Mouse (Mus musculus) G1E (cell line): ENCODE measurements around the gene Mgat4b. TPM values are rescaled to one million over a fixed set of nuclear protein-coding genes. Genes with fewer than 3 reads are reported as not detected.

ENCODE experiments used
- ATAC-seq: 2 replicates; pipeline ENCODE4 v1.8.0; 2016; ENCODE audit warnings: mild to moderate bottlenecking; ENCODE audit not compliant: insufficient number of reproducible peaks, poor library complexity, low FRiP score, severe bottlenecking; ENCODE audit errors: extremely low read depth
- DNase-seq: peaks from one replicate; pipeline ENCODE4 v3.0.0; 2012; ENCODE audit warnings: low spot score
- H3K27me3 ChIP-seq: 2 replicates; pipeline ENCODE4 v1.6.1; 2012; ENCODE audit warnings: mild to moderate bottlenecking, low read length, inconsistent platforms; ENCODE audit not compliant: insufficient read depth
- H3K36me3 ChIP-seq: replicated peaks from 2 replicates; pipeline ENCODE3; 2012; ENCODE audit warnings: mild to moderate bottlenecking, inconsistent platforms
- H3K4me1 ChIP-seq: 2 replicates; pipeline ENCODE4 v1.6.1; 2012; ENCODE audit warnings: low read depth, low read length, inconsistent platforms, mixed read lengths; ENCODE audit not compliant: insufficient read depth
- H3K4me3 ChIP-seq: 2 replicates; pipeline ENCODE4 v1.5.1; 2012; ENCODE audit warnings: low read depth, mild to moderate bottlenecking, inconsistent platforms, low read length, moderate library complexity, mixed read lengths
- H3K9me3 ChIP-seq: replicated peaks from 2 replicates; pipeline ENCODE4 v1.6.1; 2012; ENCODE audit warnings: inconsistent platforms
- CTCF ChIP-seq: IDR thresholded peaks from 2 replicates; pipeline ENCODE4 v1.5.1; 2012; ENCODE audit warnings: low read depth, low read length, inconsistent platforms, mixed read lengths
- GATA1 ChIP-seq: IDR thresholded peaks from 2 replicates; pipeline ENCODE4 v1.6.1; 2012; ENCODE audit warnings: borderline replicate concordance, low read length, inconsistent platforms, mixed read lengths
- GATA2 ChIP-seq: IDR thresholded peaks from 2 replicates; pipeline ENCODE4 v1.6.1; 2012; ENCODE audit warnings: low read depth, low read length, inconsistent platforms, borderline replicate concordance
- POLR2AphosphoS5 ChIP-seq: IDR thresholded peaks from 2 replicates; pipeline ENCODE4 v1.6.1; 2012; ENCODE audit warnings: low read depth, low read length, inconsistent platforms; ENCODE audit not compliant: insufficient replicate concordance
- TAL1 ChIP-seq: conservative IDR thresholded peaks from 2 replicates; pipeline ENCODE4 v1.6.1; 2012; ENCODE audit warnings: low read depth, low read length, inconsistent platforms, mixed read lengths
- polyA plus RNA-seq: library from polyadenylated mRNA; stranded (reverse); fragments of >175 nt; gene quantifications from 2 replicates; pipeline ENCODE4 v1.2.3, GENCODE M21; 2012
- total RNA-seq, 2 experiments: library from RNA; stranded (forward) in 1 of 2; stranded (reverse) in 1 of 2; fragments of 200-1000 nt in 1 of 2; fragments of >200 nt in 1 of 2; fragmentation: Nextera tagmentation in 1 of 2; gene quantifications; 2 replicates each; pipeline ENCODE4 v1.2.3; 2014 to 2017

The Mgat4b gene
- total and polyA plus RNA-seq, 3 experiments, result 15.6 to 106 (median 18.4) TPM

GRCm38 (mm10) chr11:50224671-50225530, 14.2 kb downstream of the Mgat4b start:
- ATAC-seq, result peak; percentile 83
- DNase-seq, result peak; percentile 95
- Histone ChIP-seq H3K36me3 (peaks cover 58% of the 10 kb centered on the region), H3K4me1 (peaks cover 76% of the 10 kb centered on the region), H3K9me3 (no peaks in the 10 kb centered on the region), H3K4me3 (peak overlapping the region; percentile 83), H3K27me3 (no peaks in the 10 kb centered on the region)
- no peak for TF ChIP-seq GATA2
- TF ChIP-seq POLR2AphosphoS5, result no peak
- peak; percentile 91 for TF ChIP-seq TAL1
- no peak for TF ChIP-seq GATA1
- TF ChIP-seq CTCF, result no peak

GRCm38 (mm10) chr11:50225611-50226378, 15.1 kb downstream of the Mgat4b start:
- DNase-seq (peak; percentile 40), ATAC-seq (no peak)
- no peak for TF ChIP-seq GATA2
- peaks cover 60% of the 10 kb centered on the region for H3K36me3 ChIP-seq
- peak overlapping the region; percentile 83 for H3K4me3 ChIP-seq
- H3K9me3 ChIP-seq, result no peaks in the 10 kb centered on the region
- peaks cover 74% of the 10 kb centered on the region for H3K4me1 ChIP-seq
- no peaks in the 10 kb centered on the region for H3K27me3 ChIP-seq

DNA sequence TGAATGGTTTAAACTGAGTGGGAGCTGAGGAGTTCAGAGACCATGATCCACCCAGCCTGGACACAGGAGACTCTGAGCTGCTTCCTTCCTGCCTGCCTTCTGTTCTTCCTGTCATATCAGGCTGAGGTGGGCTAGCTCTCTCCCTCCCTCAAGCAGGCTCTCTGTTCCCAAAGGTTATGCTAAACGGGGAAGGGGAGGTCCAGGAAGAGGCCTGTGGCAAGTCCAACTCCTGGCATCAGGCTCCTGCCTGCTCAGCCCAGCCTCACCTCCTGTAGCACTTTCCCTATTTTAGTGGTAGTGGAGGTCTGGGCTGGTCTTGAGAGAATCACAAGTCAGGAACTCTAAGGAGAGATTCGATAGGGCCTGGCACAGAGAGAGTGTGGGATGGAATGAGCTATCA, 15.7 kb downstream of the Mgat4b start:
- H3K4me3 ChIP-seq, result peak overlapping the region; percentile 83
- no peaks in the 10 kb centered on the region for H3K9me3 ChIP-seq
- TF ChIP-seq GATA1, result no peak
- TF ChIP-seq GATA2, result no peak
- no peak for TF ChIP-seq CTCF
- no peak for TF ChIP-seq TAL1
- TF ChIP-seq POLR2AphosphoS5, result no peak
- ATAC-seq, result no peak
- DNase-seq, result no peak
- peaks cover 79% of the 10 kb centered on the region for H3K4me1 ChIP-seq
- H3K36me3 ChIP-seq, result peaks cover 62% of the 10 kb centered on the region
- H3K27me3 ChIP-seq, result no peaks in the 10 kb centered on the region

- peaks cover 85% of the 10 kb centered on the region for H3K4me1 ChIP-seq
- H3K9me3 ChIP-seq, result no peaks in the 10 kb centered on the region
- no peaks in the 10 kb centered on the region for H3K27me3 ChIP-seq
- ATAC-seq (no peak), DNase-seq (no peak)
- TF ChIP-seq GATA1 (no peak), CTCF (no peak), GATA2 (no peak), TAL1 (no peak), POLR2AphosphoS5 (no peak)
- peak overlapping the region; percentile 83; the same call in 1 of the 2 replicates for H3K4me3 ChIP-seq
- H3K36me3 ChIP-seq, result peaks cover 65% of the 10 kb centered on the region
These were observed 16.5 kb downstream of the Mgat4b start for GRCm38 (mm10) chr11:50227226-50227625.

DNA sequence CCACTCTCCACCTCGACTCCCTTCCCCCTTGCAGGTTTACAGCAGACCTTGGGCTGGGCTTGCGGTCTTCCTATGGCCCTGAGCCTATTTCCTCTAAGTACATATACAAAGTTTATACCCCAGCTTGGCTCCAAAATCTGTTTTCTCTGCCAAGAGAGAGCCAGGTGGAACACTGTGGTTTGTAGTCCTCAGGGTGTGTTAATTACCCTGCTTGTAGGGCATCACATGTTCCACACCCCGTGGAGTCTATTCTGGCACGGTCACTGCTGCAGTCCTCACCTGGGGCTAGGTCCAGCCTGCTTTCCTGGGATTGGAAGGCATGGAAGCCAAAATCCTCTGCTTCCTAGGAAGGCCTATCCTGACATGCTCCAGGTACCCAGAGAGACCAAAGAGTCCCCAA, 17.0 kb downstream of the Mgat4b start:
- Histone ChIP-seq H3K27me3 (no peaks in the 10 kb centered on the region), H3K36me3 (peaks cover 65% of the 10 kb centered on the region), H3K9me3 (no peaks in the 10 kb centered on the region), H3K4me1 (peaks cover 82% of the 10 kb centered on the region), H3K4me3 (peak overlapping the region; percentile 83; the same call in 1 of the 2 replicates)
- DNase-seq, result no peak
- ATAC-seq, result no peak
- TF ChIP-seq GATA1 (no peak), TAL1 (no peak), CTCF (no peak), POLR2AphosphoS5 (no peak), GATA2 (no peak)

- no peak for ATAC-seq
These were observed 18.1 kb downstream of the Mgat4b start for GRCm38 (mm10) chr11:50228772-50229171.

More at GRCm38 (mm10) chr11:50228772-50229171, 18.1 kb downstream of the Mgat4b start:
- DNase-seq, result no peak
- Histone ChIP-seq H3K4me1 (peaks cover 72% of the 10 kb centered on the region), H3K4me3 (peak overlapping the region; percentile 21; the same call in 1 of the 2 replicates), H3K9me3 (no peaks in the 10 kb centered on the region), H3K36me3 (peaks cover 71% of the 10 kb centered on the region), H3K27me3 (no peaks in the 10 kb centered on the region)
- TF ChIP-seq GATA2, result no peak
- TF ChIP-seq CTCF, result no peak
- no peak for TF ChIP-seq POLR2AphosphoS5
- no peak for TF ChIP-seq TAL1
- no peak for TF ChIP-seq GATA1
